Mouse (Mus musculus) embryonic facial prominence, embryonic 14.5 days (tissue): ENCODE measurements around the gene Ephx1. TPM values are rescaled to one million over a fixed set of nuclear protein-coding genes. Genes with fewer than 3 reads are reported as not detected.

Source experiments
- ATAC-seq: fragments of 200-750 bp; cut with Nextera tagmentation; 2 replicates; pipeline ENCODE4 v1.8.0; 2017; ENCODE audit warnings: low read depth, moderate number of reproducible peaks, moderate TSS enrichment
- DNase-seq: peaks from one replicate; pipeline ENCODE4 v3.0.0-alpha.2; 2015; ENCODE audit warnings: low spot score
- H3K27ac ChIP-seq: fragments of 300-500 bp; sonication (generic); replicated peaks from 2 replicates; pipeline ENCODE4 v1.5.1; 2014; ENCODE audit warnings: low read depth, mild to moderate bottlenecking, low read length, moderate library complexity
- H3K27me3 ChIP-seq: fragments of 300-500 bp; sonication (generic); replicated peaks from 2 replicates; pipeline ENCODE4 v1.6.1; 2014; ENCODE audit warnings: low read length; ENCODE audit not compliant: control insufficient read depth, insufficient read depth
- H3K36me3 ChIP-seq: fragments of 300-500 bp; sonication (generic); 2 replicates; pipeline ENCODE4 v1.6.1; 2014; ENCODE audit warnings: low read length, mixed read lengths; ENCODE audit not compliant: control insufficient read depth, insufficient read depth
- H3K4me1 ChIP-seq: fragments of 300-500 bp; sonication (generic); 2 replicates; pipeline ENCODE4 v1.6.1; 2014; ENCODE audit warnings: antibody characterized with exemption, low read length; ENCODE audit not compliant: control insufficient read depth, insufficient read depth
- H3K4me2 ChIP-seq: fragments of 300-500 bp; sonication (generic); 2 replicates; pipeline ENCODE4 v1.6.1; 2014; ENCODE audit warnings: low read depth, mild to moderate bottlenecking, low read length, moderate library complexity, mixed read lengths
- H3K4me3 ChIP-seq: fragments of 300-500 bp; sonication (generic); 2 replicates; pipeline ENCODE4 v1.5.1; 2014; ENCODE audit warnings: low read depth, mild to moderate bottlenecking, low read length
- H3K9ac ChIP-seq: fragments of 300-500 bp; sonication (generic); 2 replicates; pipeline ENCODE4 v1.6.1; 2014; ENCODE audit warnings: low read depth, mild to moderate bottlenecking, low read length, moderate library complexity, mixed read lengths
- H3K9me3 ChIP-seq: fragments of 300-500 bp; sonication (generic); 2 replicates; pipeline ENCODE4 v1.6.1; 2016; ENCODE audit warnings: low read length; ENCODE audit not compliant: control insufficient read depth
- WGBS: fragments of 180-500 bp; shearing (Covaris S2); extraction: QIAGEN DNeasy Blood & Tissue Kit; methylation state at CpG from one replicate; pipeline ENCODE4 v1.1.7; 2014; 5-methylcytosine and 5-hydroxymethylcytosine counted together
- polyA plus RNA-seq: library from polyadenylated mRNA; unstranded; fragments of >200 nt; fragmentation: Nextera tagmentation; extraction: Ambion mirVana; gene quantifications from 2 replicates; pipeline ENCODE4 v1.2.1, GENCODE M21; 2014

The Ephx1 gene
- polyA plus RNA-seq, 1 experiment from 2014 or later = 15.4 TPM

DNA sequence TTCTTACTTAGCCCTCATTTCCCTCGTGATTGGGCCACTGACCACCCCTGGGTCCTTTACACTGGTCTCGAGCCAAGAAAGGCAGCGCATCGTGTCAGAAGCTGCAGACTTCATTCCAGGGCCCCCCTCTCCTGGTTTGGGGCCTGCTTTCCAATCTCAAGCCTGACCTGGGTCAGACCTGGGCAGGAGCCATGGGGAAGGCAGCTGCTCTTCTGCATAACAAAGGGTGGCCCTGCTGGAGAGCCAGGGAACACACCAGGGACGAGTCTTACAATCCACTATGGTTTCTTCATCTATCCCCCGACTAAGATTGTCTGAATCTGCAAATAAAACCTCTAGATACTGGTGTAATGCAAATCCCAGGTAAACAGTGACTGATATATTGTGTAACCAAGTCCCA, 87.0 kb downstream of the Ephx1 start:
- Histone ChIP-seq H3K9me3 (no peaks in the 10 kb centered on the region), H3K36me3 (no peaks in the 10 kb centered on the region), H3K9ac (no peak overlapping the region), H3K4me2 (no peak overlapping the region), H3K27me3 (peaks cover 42% of the 10 kb centered on the region), H3K4me3 (no peak overlapping the region), H3K27ac (no peak overlapping the region), H3K4me1 (no peaks in the 10 kb centered on the region)
- DNase-seq (no peak), ATAC-seq (no peak)
- WGBS = 25% methylated on average over 6 of the region's 6 CpGs

DNA sequence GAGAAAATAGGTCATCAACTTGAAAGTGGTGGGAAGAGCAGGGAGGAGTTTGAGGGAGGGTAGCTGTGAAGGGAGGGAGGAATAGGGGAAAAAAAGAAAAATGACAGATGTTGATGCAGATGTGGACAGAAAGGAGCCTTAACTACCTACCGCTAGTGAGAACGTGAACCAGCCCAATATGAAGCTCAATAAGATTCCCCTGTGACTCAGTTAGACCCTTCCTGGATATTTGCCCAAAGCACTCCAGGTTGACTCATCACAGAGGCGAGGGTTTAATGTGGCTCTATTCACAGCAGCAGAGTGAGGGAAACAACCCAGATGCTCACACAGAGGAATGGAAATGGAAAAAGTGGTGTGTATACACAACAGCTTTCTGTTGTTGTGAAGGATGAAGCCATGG, 89.6 kb downstream of the Ephx1 start:
- no peaks in the 10 kb centered on the region for H3K4me1 ChIP-seq

DNA sequence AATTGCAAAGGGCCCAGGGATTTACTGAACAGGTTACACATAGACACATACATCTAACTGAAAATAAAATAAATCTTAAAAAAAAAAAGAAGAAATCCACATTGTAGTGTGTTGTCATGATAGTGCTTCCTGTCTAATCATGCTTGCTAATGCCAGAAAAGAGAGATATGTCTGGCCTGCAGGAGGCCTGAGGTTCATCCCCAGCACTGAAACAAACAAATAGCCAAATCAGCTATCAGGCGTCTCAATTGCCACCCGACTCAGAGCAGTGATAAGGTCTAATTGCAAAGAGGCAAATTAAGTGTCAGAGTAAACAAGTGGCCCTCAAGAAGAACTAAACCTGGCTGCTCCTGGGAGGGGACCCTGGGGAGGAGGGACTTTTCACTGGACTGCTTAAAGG, 91.1 kb downstream of the Ephx1 start:
- H3K27ac ChIP-seq = no peak overlapping the region
- peaks cover 16% of the 10 kb centered on the region for H3K27me3 ChIP-seq
- no peak for DNase-seq
- H3K9me3 ChIP-seq = no peaks in the 10 kb centered on the region
- WGBS = 53% methylated on average over 2 of the region's 2 CpGs
- no peaks in the 10 kb centered on the region for H3K36me3 ChIP-seq
- H3K4me1 ChIP-seq = no peaks in the 10 kb centered on the region
- no peak overlapping the region for H3K9ac ChIP-seq
- ATAC-seq = no peak
- H3K4me2 ChIP-seq = no peak overlapping the region
- no peak overlapping the region for H3K4me3 ChIP-seq

More for the DNA sequence above, 89.6 kb downstream of the Ephx1 start:
- Histone ChIP-seq H3K4me3 (no peak overlapping the region), H3K36me3 (no peaks in the 10 kb centered on the region), H3K27me3 (peaks cover 31% of the 10 kb centered on the region), H3K4me2 (no peak overlapping the region), H3K9ac (no peak overlapping the region), H3K9me3 (no peaks in the 10 kb centered on the region), H3K27ac (no peak overlapping the region)
- DNase-seq = no peak
- 47% methylated on average over 3 of the region's 3 CpGs for WGBS
- ATAC-seq = no peak

DNA sequence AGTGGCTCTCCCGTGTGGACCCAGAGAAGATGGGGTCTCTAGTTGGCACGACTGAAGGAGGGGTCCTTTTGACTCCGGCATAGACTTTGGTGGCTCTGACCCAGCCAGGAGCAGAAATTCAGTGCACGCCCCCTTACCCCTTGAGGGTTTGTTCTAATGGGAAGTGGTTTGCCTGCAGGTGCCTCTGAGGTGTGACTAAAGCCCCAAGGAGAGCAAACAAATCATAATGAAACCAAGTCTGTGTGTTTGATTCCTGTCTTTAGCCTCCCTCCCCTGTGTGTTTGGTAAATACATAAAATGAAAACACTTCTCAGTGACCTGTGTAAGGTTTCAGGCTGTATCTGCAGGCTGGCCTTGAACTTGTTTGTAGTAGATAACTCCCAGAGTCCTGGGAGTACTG, 94.4 kb downstream of the Ephx1 start:
- WGBS = 64% methylated on average over 4 of the region's 4 CpGs
- ATAC-seq = no peak

More for the DNA sequence above, 94.4 kb downstream of the Ephx1 start:
- DNase-seq = no peak
- no peak overlapping the region for H3K9ac ChIP-seq
- H3K4me1 ChIP-seq = no peaks in the 10 kb centered on the region
- H3K36me3 ChIP-seq = no peaks in the 10 kb centered on the region
- H3K27me3 ChIP-seq = no peaks in the 10 kb centered on the region
- no peak overlapping the region for H3K4me3 ChIP-seq
- no peak overlapping the region for H3K27ac ChIP-seq
- no peak overlapping the region for H3K4me2 ChIP-seq
- H3K9me3 ChIP-seq = no peaks in the 10 kb centered on the region

Other genes starting within 250 kb of the Ephx1 start
- 2,156 and 2,321 TPM in 2 replicates for gene H3f3a, start 207.0 kb downstream of the Ephx1 start, polyA plus RNA-seq
- 27.2 and 31.2 TPM in 2 replicates for gene Sde2, start 169.8 kb downstream of the Ephx1 start, polyA plus RNA-seq
- gene Lefty2, start 127.8 kb downstream of the Ephx1 start, polyA plus RNA-seq = 0.25 TPM in 1 of 2 replicates, not detected in the other
- gene Pycr2, start 116.6 kb downstream of the Ephx1 start, polyA plus RNA-seq = 77.6 and 92.2 TPM in 2 replicates
- 2.9 and 3.2 TPM in 2 replicates for gene Lefty1, start 85.9 kb downstream of the Ephx1 start, polyA plus RNA-seq
- gene Tmem63a, start 78.6 kb downstream of the Ephx1 start, polyA plus RNA-seq = 12.5 and 13.2 TPM in 2 replicates
- not detected in 2 replicates for gene 9130409I23Rik, start 30.3 kb upstream of the Ephx1 start, polyA plus RNA-seq
- gene Nvl, start 123.3 kb upstream of the Ephx1 start, polyA plus RNA-seq = 28.7 and 33.8 TPM in 2 replicates
- gene Cnih4, start 123.8 kb upstream of the Ephx1 start, polyA plus RNA-seq = 89.8 and 101 TPM in 2 replicates
- gene Wdr26, start 191.1 kb upstream of the Ephx1 start, polyA plus RNA-seq = 41.7 and 50.8 TPM in 2 replicates